Mouse (Mus musculus): ENCODE results near the gene Ranbp6.

Ranbp6 gene

DNA sequence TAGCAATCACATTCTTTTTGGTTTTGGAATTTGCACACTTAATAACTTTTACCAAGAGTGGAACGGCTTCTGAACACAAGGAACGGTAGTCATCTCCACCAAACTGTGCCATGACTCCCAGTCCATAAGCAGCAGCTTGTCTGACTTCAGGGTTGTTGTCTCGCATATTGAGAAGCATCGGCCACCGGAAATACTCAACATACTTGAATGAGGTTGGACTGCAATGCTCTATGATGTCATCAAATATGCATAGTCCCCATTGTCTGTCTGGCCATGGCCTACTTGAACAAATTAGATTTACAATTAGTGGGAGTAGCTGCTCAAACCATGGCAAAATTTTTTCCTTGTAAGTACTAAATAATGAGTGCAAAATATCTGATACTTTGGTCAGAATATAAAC is 2.8 kb downstream of the Ranbp6 start:
- no peak for DNase-seq (ENCODE audit: low spot score in 2 of 2)

DNA sequence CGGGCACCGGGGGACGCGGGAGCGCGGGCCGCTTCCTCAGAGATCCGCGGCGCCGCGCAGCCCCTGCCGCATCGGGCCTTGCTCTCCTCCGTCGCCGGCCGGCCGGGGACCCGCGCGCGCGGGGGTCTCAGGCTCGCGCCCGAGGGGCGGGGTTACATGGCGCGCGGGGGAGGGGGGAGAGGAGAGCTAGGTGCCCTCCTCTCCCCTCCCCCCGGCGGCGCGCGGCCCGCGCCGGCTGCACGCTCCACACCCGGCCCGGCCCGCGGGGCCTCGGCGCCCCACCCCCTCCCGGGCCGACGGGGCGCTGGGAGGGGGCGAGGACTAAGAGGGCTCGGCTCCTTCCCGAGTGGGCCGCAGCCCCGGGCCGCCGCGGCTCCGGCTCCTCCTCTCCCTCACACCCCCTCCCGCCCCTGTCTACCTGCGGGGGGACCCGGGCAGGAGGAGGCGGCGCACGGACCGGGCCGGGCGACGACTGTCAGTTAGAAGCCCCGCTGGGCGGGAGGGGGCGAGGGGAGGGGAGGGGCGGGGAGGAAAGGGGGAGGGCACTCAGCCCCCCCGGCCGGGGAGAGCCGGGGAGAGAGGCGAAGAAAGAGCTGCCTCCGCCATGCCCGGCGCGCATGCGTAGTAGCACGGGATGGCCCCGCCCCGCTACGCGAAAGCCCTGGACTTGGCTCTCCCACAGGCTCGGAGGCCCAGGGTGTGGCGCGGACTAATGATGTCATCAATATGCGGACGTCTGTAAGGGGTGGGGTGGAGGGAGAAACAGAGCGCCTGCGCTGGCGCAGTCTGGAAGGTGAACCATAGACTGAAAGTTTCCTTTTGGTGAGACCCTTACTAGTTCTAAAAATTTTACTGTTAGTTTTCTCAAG is 6.6 kb downstream of the Ranbp6 start, which contains the start of gene 9930021J03Rik:
9930021J03Rik (minus strand) TSS at position 73 of the 869 bp plus-strand sequence.
- DNase-seq (ENCODE audit: low spot score in 2 of 2) = peak; percentile 98 to 99

DNA sequence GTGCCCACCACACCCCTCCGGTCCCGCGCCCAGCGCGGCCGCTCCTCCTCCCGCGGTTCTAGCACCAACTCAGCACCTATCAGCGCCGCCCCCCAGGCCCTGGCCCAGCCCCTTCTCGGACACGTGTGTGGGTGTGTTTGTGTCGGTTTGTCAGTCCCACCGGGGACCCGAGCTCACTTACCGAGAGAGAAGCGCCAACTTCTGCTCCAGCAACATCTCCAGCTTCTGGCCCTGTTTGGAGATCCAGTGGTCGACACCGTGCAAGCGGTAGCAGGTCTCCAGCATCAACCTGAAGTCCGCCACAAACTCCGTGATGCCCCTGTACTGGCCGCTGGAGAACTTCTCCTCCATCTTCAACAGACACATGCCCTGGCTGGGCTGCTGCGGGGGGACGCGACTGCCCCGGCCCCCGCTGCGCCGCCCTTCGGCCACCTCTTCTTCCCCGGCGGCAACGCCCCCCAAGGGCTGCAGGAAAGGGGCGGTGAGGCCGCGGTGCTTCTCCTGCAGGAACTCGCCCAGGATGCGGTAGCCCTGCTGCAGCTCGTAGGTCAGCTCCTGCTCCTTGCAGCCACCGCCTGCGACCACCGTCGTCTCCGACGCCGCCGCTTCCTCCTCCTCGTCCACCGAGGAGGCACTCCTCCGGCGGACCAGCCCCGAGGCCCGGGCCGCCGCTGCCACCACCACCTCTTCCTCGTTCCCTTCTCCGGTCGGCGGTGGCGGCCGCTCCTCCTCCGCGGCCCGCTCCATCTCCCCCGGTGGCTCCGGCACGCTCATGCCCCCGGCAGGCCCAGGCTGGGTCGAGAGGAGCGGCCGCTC is 7.5 kb downstream of the Ranbp6 start:
- peak; percentile 67 to 77 for DNase-seq (ENCODE audit: low spot score in 2 of 2)

DNA sequence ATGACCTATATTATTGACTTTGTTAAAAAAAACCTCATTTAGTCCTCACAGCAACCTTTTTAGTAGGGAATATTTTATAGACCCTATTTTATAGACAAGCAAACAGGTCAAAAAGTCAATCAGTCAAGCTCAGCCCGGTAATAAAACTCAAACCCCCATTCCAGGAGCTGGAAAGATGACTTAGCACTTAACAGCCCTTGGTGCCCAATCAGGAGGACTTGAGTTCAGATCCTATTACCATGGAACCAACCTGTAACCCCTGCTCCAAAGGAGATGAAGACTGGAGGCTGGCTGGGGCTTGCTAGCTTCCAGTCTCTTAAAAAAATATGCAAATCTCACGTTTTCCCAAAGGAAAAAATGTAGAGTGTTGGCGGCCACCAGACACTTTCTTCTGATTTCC is 8.8 kb downstream of the Ranbp6 start:
- no peak for DNase-seq (ENCODE audit: low spot score in 2 of 2)

DNA sequence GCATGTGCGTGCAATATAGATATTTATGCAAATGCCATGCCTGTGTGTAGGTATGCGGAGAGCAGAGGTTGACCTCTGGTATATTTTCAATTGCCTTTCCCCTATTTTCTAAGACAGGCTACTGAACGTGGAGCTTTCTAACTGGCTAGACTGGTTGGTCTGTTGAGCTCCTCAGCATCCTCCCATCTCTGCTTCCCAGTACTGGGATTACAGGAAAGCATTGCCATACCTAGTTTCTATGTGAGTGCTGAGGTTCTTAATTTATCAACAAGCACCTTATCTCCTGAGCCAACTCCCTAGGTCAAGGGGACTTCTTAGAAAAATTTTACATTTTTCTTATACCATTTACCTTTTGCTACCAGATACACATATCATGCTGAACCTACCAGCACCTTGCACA is 15.4 kb downstream of the Ranbp6 start:
- DNase-seq (ENCODE audit: low spot score in 2 of 2) = no peak

DNA sequence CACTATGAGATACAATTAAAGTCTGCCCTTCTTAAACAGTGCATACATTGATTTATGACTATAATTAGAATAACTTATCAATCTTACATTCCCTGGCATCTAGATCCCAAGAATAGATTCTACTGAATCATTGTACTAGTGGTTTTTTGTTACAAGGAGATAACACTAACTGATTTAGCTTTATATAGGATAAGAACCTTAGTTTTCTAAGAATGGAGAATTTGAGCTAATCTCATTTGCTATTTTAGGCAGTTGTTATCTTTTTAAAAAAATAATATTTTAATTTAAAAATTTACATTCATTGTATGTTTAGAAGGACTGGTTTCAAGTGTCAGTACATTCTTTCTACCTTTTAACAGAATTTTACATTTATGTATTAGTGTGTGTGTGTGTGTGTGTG is 24.8 kb downstream of the Ranbp6 start:
- DNase-seq (ENCODE audit: low spot score in 2 of 2) = no peak

DNA sequence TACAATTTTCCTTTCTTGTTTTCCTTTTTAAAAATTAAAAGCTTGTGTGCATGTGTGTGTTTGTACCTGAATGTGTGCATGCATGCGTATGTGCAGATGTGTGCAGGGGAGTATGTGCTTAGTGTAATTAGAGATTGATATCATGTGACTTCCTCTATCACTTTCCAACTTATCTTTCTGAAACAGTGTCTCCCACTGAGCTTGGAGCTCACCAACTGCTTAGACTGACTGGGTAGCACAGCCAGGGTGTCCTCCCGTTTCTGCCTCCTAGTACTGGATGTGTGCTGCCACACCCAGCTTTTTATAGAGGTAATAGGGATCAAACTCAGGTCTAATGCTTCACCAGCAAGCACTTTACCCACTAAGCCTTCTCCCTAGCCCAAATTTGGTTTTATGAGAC is 29.9 kb downstream of the Ranbp6 start:
- DNase-seq (ENCODE audit: low spot score in 2 of 2) = no peak
